Mouse (Mus musculus) cerebellum, postnatal 14 days (tissue): ENCODE measurements at regions not wholly inside any gene's neighbourhood (a gene's known extent, or its start where the extent isn't known, plus 50 kb on each side); places are given as distances from the start of the nearest gene placed in this dataset.

ENCODE experiments used
- DNase-seq, 2 experiments: peaks; one replicate each; pipeline ENCODE4 v3.0.0; 2021; ENCODE audit warnings: mixed read lengths in 2 of 2

DNA sequence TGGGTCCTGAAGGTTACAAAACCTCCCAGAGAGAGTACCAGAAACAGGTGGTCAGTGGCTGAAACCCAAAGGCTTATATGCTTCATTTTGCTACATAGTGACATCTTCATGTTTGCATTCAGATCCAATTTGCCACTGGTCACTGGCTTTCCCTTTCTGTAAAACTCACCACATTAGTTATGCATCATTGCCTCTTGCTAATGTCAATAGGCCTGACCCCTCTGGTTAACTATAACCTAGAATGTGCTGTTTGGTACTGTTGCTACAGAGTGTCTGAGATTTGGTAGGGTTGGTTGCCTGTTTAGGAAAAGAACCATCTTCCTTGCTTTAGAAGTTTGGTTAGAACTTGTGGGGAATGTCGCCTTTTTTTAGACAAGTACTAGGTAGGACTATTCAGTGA, 136.3 kb upstream of the Rnf219 start:
- DNase-seq, result no peak

- DNase-seq, result no peak
These were observed 127.5 kb upstream of the Rnf219 start for GRCm38 (mm10) chr14:104649980-104650379.

DNA sequence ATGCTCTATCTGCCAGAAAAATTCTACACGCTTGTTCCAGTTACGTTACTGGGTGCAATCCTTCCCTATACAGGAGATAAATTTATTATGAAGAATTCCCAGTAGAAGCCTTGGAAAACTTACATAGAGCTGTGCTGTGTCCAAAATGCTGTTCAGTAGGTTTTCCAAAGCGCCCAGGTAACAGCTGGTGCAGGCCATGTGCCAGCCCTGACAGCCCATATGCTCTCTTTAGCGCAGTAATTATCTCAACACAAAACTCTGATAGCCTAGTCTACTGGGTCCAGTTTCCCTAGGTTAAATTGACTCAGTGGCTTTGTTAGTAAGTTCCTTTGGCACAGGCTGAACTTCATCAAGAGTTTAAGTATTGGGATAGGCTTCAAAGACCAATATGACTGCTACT, 122.2 kb upstream of the Rnf219 start:
- DNase-seq, result peak; percentile 65 to 72

GRCm38 (mm10) chr14:104642783-104643182, 120.3 kb upstream of the Rnf219 start:
- no peak for DNase-seq

DNA sequence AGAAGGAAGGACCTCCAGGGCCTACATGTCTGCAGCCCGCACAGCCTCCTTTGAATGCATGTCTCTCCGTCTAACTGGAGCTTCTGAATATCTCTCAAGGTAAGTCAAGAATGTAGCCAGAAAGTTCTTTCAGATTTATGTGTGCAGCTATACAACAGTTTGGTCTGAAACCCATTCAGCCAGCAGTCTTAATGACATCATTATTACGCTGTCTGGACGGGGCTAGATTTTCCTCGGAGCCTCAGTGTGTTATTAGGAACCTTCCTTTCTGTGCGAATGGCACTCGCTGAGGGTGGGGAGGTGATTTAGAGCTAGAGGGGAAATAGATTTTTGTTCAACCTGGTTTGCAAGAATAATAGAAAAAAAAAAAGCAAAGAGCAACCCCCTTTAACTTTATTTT, 116.9 kb upstream of the Rnf219 start:
- no peak for DNase-seq

DNA sequence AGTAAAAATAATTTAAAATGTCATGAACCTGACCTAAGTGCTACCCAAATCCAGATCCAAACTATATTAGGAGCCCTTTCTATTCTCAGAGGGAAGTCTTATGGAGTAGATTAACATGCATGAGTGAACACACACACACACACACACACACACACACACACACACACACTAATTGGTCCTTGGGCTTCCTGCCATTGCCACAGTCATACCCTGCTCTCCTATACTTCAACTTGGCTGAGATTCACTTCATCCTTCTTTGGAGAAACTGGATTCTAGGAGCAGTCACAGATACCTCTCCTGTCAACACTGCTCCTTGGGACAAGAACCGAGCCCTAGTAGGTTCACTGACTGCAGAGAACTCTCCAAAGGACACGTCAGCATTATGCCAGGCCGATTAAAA, 89.0 kb upstream of the Rnf219 start:
- peak in 1 of 2 experiments; percentile 14 for DNase-seq

- peak; percentile 23 to 41 for DNase-seq
These were observed 87.9 kb upstream of the Rnf219 start for GRCm38 (mm10) chr14:104610378-104610777.

DNA sequence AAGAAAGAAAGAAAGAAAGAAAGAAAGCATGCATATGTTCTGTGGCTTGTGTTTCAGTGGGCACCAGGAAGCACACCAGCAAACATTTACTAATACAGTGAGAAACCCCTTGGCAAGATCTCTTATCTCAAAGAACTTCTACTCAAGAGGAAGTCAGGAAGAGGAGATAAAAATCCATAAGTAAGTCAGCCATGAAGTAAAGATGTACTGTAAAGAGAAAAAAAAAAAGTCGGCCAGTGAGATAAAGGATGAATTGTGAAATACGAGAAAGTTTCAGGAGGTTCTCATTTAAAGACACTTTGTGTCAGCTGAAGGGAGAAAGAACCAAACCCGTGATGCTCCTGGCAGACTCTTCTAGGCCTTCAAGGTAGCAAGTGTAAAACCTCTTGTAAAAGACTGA, 72.4 kb upstream of the Rnf219 start:
- no peak for DNase-seq
